Mouse (Mus musculus) right cerebral cortex, postnatal 14 days (tissue): Measurements from ENCODE around the gene Akt3.

ENCODE experiments used
- DNase-seq: peaks from one replicate; pipeline ENCODE4 v3.0.0; 2022

The Akt3 gene

GRCm38 (mm10) chr1:176979235-176979634 lies 278.8 kb downstream of the Akt3 start:
- no peak for DNase-seq

GRCm38 (mm10) chr1:176973356-176974088 lies 284.5 kb downstream of the Akt3 start:
- no peak for DNase-seq

- no peak for DNase-seq
These were observed 286.6 kb downstream of the Akt3 start for GRCm38 (mm10) chr1:176971479-176971797.

GRCm38 (mm10) chr1:176970635-176971478 lies 287.1 kb downstream of the Akt3 start:
- no peak for DNase-seq
